Mouse (Mus musculus) heart, embryonic 13.5 days (tissue): ENCODE results near the gene Rbm47. TPM values are rescaled to one million over a fixed set of nuclear protein-coding genes. Genes with fewer than 3 reads are reported as not detected.

ENCODE experiments used
- ATAC-seq: fragments of 200-750 bp; cut with Nextera tagmentation; 2 replicates; pipeline ENCODE4 v1.8.0; 2017; ENCODE audit warnings: moderate TSS enrichment; ENCODE audit not compliant: insufficient number of reproducible peaks, low FRiP score, low TSS enrichment; ENCODE audit errors: extremely low read depth
- H3K27ac ChIP-seq: fragments of 300-500 bp; sonication (generic); replicated peaks from 2 replicates; pipeline ENCODE4 v1.5.1; 2015; ENCODE audit warnings: moderate library complexity, mild to moderate bottlenecking, inconsistent platforms
- H3K27me3 ChIP-seq: fragments of 300-500 bp; sonication (generic); replicated peaks from 2 replicates; pipeline ENCODE4 v1.6.1; 2015; ENCODE audit warnings: mild to moderate bottlenecking, inconsistent platforms
- H3K36me3 ChIP-seq: fragments of 300-500 bp; sonication (generic); 2 replicates; pipeline ENCODE4 v1.6.1; 2015; ENCODE audit warnings: mild to moderate bottlenecking, inconsistent platforms
- H3K4me1 ChIP-seq: fragments of 300-500 bp; sonication (generic); 2 replicates; pipeline ENCODE4 v1.6.1; 2015; ENCODE audit warnings: inconsistent platforms
- H3K4me2 ChIP-seq: fragments of 300-500 bp; sonication (generic); 2 replicates; pipeline ENCODE4 v1.6.1; 2015; ENCODE audit warnings: inconsistent platforms, mild to moderate bottlenecking, moderate library complexity
- H3K4me3 ChIP-seq: fragments of 300-500 bp; sonication (generic); 2 replicates; pipeline ENCODE4 v1.5.1; 2015; ENCODE audit warnings: moderate library complexity, mild to moderate bottlenecking, inconsistent platforms
- H3K9ac ChIP-seq: fragments of 300-500 bp; sonication (generic); 2 replicates; pipeline ENCODE4 v1.6.1; 2015; ENCODE audit warnings: inconsistent platforms, mild to moderate bottlenecking, moderate library complexity
- H3K9me3 ChIP-seq: fragments of 300-500 bp; sonication (generic); 2 replicates; pipeline ENCODE4 v1.6.1; 2016; ENCODE audit warnings: inconsistent platforms
- WGBS: fragments of 180-500 bp; shearing (Covaris S2); methylation state at CpG from one replicate; pipeline ENCODE4 v1.1.7; 2015; ENCODE audit warnings: mixed read lengths; 5-methylcytosine and 5-hydroxymethylcytosine counted together
- polyA plus RNA-seq: library from polyadenylated mRNA; unstranded; fragments of >200 nt; fragmentation: Nextera tagmentation; extraction: Ambion mirVana; gene quantifications from 2 replicates; pipeline ENCODE4 v1.2.1, GENCODE M21; 2015

Gene Rbm47
- polyA plus RNA-seq, 1 experiment from 2014 or later = 2.0 TPM

GRCm38 (mm10) chr5:66101577-66101976 lies 71.3 kb downstream of the Rbm47 start:
- Histone ChIP-seq H3K36me3 (no peaks in the 10 kb centered on the region), H3K27ac (no peak overlapping the region), H3K4me1 (no peaks in the 10 kb centered on the region), H3K4me3 (no peak overlapping the region), H3K9ac (no peak overlapping the region), H3K9me3 (no peaks in the 10 kb centered on the region), H3K4me2 (no peak overlapping the region), H3K27me3 (no peaks in the 10 kb centered on the region)
- 51% methylated on average over 3 of the region's 3 CpGs for WGBS
- no peak for ATAC-seq

- no peaks in the 10 kb centered on the region for H3K27me3 ChIP-seq
- WGBS = 81% methylated on average over 8 of the region's 8 CpGs
These were observed 72.6 kb downstream of the Rbm47 start for GRCm38 (mm10) chr5:66100322-66100721.

GRCm38 (mm10) chr5:66098094-66098871 lies 74.6 kb downstream of the Rbm47 start:
- Histone ChIP-seq H3K4me1 (no peaks in the 10 kb centered on the region), H3K4me3 (no peak overlapping the region), H3K9ac (no peak overlapping the region), H3K36me3 (no peaks in the 10 kb centered on the region), H3K4me2 (no peak overlapping the region), H3K9me3 (no peaks in the 10 kb centered on the region), H3K27me3 (no peaks in the 10 kb centered on the region), H3K27ac (no peak overlapping the region)
- ATAC-seq = no peak
- 78% methylated on average over 7 of the region's 7 CpGs for WGBS

More at GRCm38 (mm10) chr5:66100322-66100721, 72.6 kb downstream of the Rbm47 start:
- Histone ChIP-seq H3K4me2 (no peak overlapping the region), H3K4me1 (no peaks in the 10 kb centered on the region), H3K9me3 (no peaks in the 10 kb centered on the region), H3K9ac (no peak overlapping the region), H3K4me3 (no peak overlapping the region), H3K27ac (no peak overlapping the region), H3K36me3 (no peaks in the 10 kb centered on the region)
- no peak for ATAC-seq

- Histone ChIP-seq H3K4me2 (no peak overlapping the region), H3K4me1 (no peaks in the 10 kb centered on the region), H3K9ac (no peak overlapping the region), H3K27me3 (no peaks in the 10 kb centered on the region), H3K9me3 (no peaks in the 10 kb centered on the region), H3K27ac (no peak overlapping the region), H3K36me3 (no peaks in the 10 kb centered on the region), H3K4me3 (no peak overlapping the region)
- no peak for ATAC-seq
- WGBS = 82% methylated on average over 6 of the region's 6 CpGs
These were observed 76.8 kb downstream of the Rbm47 start for GRCm38 (mm10) chr5:66096081-66096480.

- Histone ChIP-seq H3K9me3 (no peaks in the 10 kb centered on the region), H3K27ac (no peak overlapping the region), H3K27me3 (no peaks in the 10 kb centered on the region), H3K4me2 (no peak overlapping the region), H3K4me1 (peaks cover 3% of the 10 kb centered on the region; the same call in 1 of the 2 replicates), H3K36me3 (no peaks in the 10 kb centered on the region), H3K9ac (no peak overlapping the region), H3K4me3 (no peak overlapping the region)
- WGBS = 39% methylated on average over 6 of the region's 6 CpGs
- ATAC-seq = no peak
These were observed 77.8 kb downstream of the Rbm47 start for GRCm38 (mm10) chr5:66095166-66095565.

GRCm38 (mm10) chr5:66090037-66090436 lies 82.9 kb downstream of the Rbm47 start:
- H3K4me2 ChIP-seq = no peak overlapping the region
- no peaks in the 10 kb centered on the region for H3K27me3 ChIP-seq
- peaks cover 12% of the 10 kb centered on the region for H3K4me1 ChIP-seq
- no peak for ATAC-seq
- WGBS = 25% methylated on average over 9 of the region's 9 CpGs
- H3K9ac ChIP-seq = 0 out of 2 replicates have a peak overlapping the region, but pooled peaks have one; percentile 24
- 0 out of 2 replicates have a peak overlapping the region, but pooled peaks have one; percentile 1 for H3K27ac ChIP-seq
- H3K4me3 ChIP-seq = no peak overlapping the region
- H3K9me3 ChIP-seq = no peaks in the 10 kb centered on the region
- no peaks in the 10 kb centered on the region for H3K36me3 ChIP-seq

- no peak overlapping the region for H3K9ac ChIP-seq
- WGBS = 39% methylated on average over 4 of the region's 4 CpGs
These were observed 83.3 kb downstream of the Rbm47 start for GRCm38 (mm10) chr5:66089600-66089999.

GRCm38 (mm10) chr5:66088902-66089295 lies 84.0 kb downstream of the Rbm47 start:
- Histone ChIP-seq H3K4me2 (no peak overlapping the region), H3K4me1 (peaks cover 12% of the 10 kb centered on the region), H3K27ac (no peak overlapping the region), H3K9ac (no peak overlapping the region), H3K27me3 (no peaks in the 10 kb centered on the region), H3K36me3 (no peaks in the 10 kb centered on the region), H3K9me3 (no peaks in the 10 kb centered on the region), H3K4me3 (no peak overlapping the region)
- ATAC-seq = no peak
- 81% methylated on average over 5 of the region's 5 CpGs for WGBS

More at GRCm38 (mm10) chr5:66089600-66089999, 83.3 kb downstream of the Rbm47 start:
- Histone ChIP-seq H3K36me3 (no peaks in the 10 kb centered on the region), H3K27me3 (no peaks in the 10 kb centered on the region), H3K27ac (0 out of 2 replicates have a peak overlapping the region, but pooled peaks have one; percentile 1), H3K9me3 (no peaks in the 10 kb centered on the region), H3K4me1 (peaks cover 12% of the 10 kb centered on the region), H3K4me3 (no peak overlapping the region), H3K4me2 (no peak overlapping the region)
- no peak for ATAC-seq

GRCm38 (mm10) chr5:66088247-66088901 lies 84.5 kb downstream of the Rbm47 start:
- 81% methylated on average over 4 of the region's 4 CpGs for WGBS
- ATAC-seq = no peak
- Histone ChIP-seq H3K36me3 (no peaks in the 10 kb centered on the region), H3K9me3 (no peaks in the 10 kb centered on the region), H3K27me3 (no peaks in the 10 kb centered on the region), H3K4me1 (peaks cover 12% of the 10 kb centered on the region), H3K4me2 (no peak overlapping the region), H3K9ac (no peak overlapping the region), H3K27ac (no peak overlapping the region), H3K4me3 (no peak overlapping the region)

- H3K4me1 ChIP-seq = peaks cover 12% of the 10 kb centered on the region
- no peak overlapping the region for H3K4me3 ChIP-seq
- H3K9ac ChIP-seq = no peak overlapping the region
- no peaks in the 10 kb centered on the region for H3K36me3 ChIP-seq
- 77% methylated on average over 9 of the region's 9 CpGs for WGBS
- no peaks in the 10 kb centered on the region for H3K27me3 ChIP-seq
- no peak overlapping the region for H3K4me2 ChIP-seq
- H3K9me3 ChIP-seq = no peaks in the 10 kb centered on the region
- no peak for ATAC-seq
- no peak overlapping the region for H3K27ac ChIP-seq
These were observed 86.0 kb downstream of the Rbm47 start for GRCm38 (mm10) chr5:66086952-66087351.

GRCm38 (mm10) chr5:66086304-66086703 lies 86.6 kb downstream of the Rbm47 start:
- Histone ChIP-seq H3K9me3 (no peaks in the 10 kb centered on the region), H3K36me3 (no peaks in the 10 kb centered on the region), H3K27me3 (no peaks in the 10 kb centered on the region), H3K27ac (no peak overlapping the region), H3K4me3 (no peak overlapping the region), H3K9ac (no peak overlapping the region), H3K4me1 (peaks cover 12% of the 10 kb centered on the region), H3K4me2 (no peak overlapping the region)
- WGBS = 82% methylated on average over 1 of the region's 1 CpGs
- ATAC-seq = no peak
